Mouse (Mus musculus) lung, postnatal 0 days (tissue): ENCODE measurements around the gene Hils1. TPM values are rescaled to one million over a fixed set of nuclear protein-coding genes. Genes with fewer than 3 reads are reported as not detected.
"Not testable (repeated sequence)": the region's sequence is repeated elsewhere in the genome, so short reads cannot be mapped to it uniquely, and the experiment has no call there.

Experiments used
- ATAC-seq: fragments of 200-750 bp; cut with Nextera tagmentation; 2 replicates; pipeline ENCODE4 v1.8.0; 2017; ENCODE audit warnings: moderate library complexity
- DNase-seq: peaks from one replicate; pipeline ENCODE4 v3.0.0-alpha.2; 2016; ENCODE audit warnings: low spot score
- H3K27ac ChIP-seq: fragments of 300-500 bp; sonication (generic); 2 replicates; pipeline ENCODE4 v1.5.1; 2014; ENCODE audit warnings: antibody characterized with exemption, mild to moderate bottlenecking, low read length, mixed read lengths
- H3K27me3 ChIP-seq: fragments of 300-500 bp; sonication (generic); replicated peaks from 2 replicates; pipeline ENCODE4 v1.6.1; 2014; ENCODE audit warnings: low read length, mixed read lengths; ENCODE audit not compliant: insufficient read depth
- H3K36me3 ChIP-seq: fragments of 300-500 bp; sonication (generic); 2 replicates; pipeline ENCODE4 v1.6.1; 2014; ENCODE audit warnings: low read length, mixed read lengths; ENCODE audit not compliant: insufficient read depth
- H3K4me1 ChIP-seq: fragments of 300-500 bp; sonication (generic); 2 replicates; pipeline ENCODE4 v1.6.1; 2014; ENCODE audit warnings: antibody characterized with exemption, low read depth, low read length, mixed read lengths; ENCODE audit not compliant: insufficient read depth
- H3K4me2 ChIP-seq: fragments of 300-500 bp; sonication (generic); replicated peaks from 2 replicates; pipeline ENCODE4 v1.6.1; 2014; ENCODE audit warnings: low read depth, mild to moderate bottlenecking, low read length, moderate library complexity, mixed read lengths
- H3K4me3 ChIP-seq: fragments of 300-500 bp; sonication (generic); 2 replicates; pipeline ENCODE4 v1.5.1; 2014; ENCODE audit warnings: low read depth, low read length
- H3K9ac ChIP-seq: fragments of 300-500 bp; sonication (generic); replicated peaks from 2 replicates; pipeline ENCODE4 v1.6.1; 2014; ENCODE audit warnings: low read depth, mild to moderate bottlenecking
- H3K9me3 ChIP-seq: fragments of 300-500 bp; sonication (generic); 2 replicates; pipeline ENCODE4 v1.6.1; 2016; ENCODE audit warnings: low read length, mixed read lengths
- CTCF ChIP-seq: IDR thresholded peaks from 2 replicates; pipeline ENCODE4 v1.5.1; 2016; ENCODE audit warnings: antibody characterized with exemption, mild to moderate bottlenecking
- EP300 ChIP-seq: IDR thresholded peaks from 2 replicates; pipeline ENCODE4 v1.6.1; 2016; ENCODE audit warnings: antibody characterized with exemption, mild to moderate bottlenecking, control low read depth
- WGBS: fragments of 180-500 bp; shearing (Covaris S2); extraction: QIAGEN DNeasy Blood & Tissue Kit; methylation state at CpG from one replicate; pipeline ENCODE4 v1.1.7; 2014; 5-methylcytosine and 5-hydroxymethylcytosine counted together
- polyA plus RNA-seq: library from polyadenylated mRNA; unstranded; fragments of >200 nt; fragmentation: Nextera tagmentation; extraction: Ambion mirVana; gene quantifications from 2 replicates; pipeline ENCODE4 v1.2.1, GENCODE M21; 2015

Hils1 gene
- polyA plus RNA-seq, 1 experiment from 2014 or later: not detected

DNA sequence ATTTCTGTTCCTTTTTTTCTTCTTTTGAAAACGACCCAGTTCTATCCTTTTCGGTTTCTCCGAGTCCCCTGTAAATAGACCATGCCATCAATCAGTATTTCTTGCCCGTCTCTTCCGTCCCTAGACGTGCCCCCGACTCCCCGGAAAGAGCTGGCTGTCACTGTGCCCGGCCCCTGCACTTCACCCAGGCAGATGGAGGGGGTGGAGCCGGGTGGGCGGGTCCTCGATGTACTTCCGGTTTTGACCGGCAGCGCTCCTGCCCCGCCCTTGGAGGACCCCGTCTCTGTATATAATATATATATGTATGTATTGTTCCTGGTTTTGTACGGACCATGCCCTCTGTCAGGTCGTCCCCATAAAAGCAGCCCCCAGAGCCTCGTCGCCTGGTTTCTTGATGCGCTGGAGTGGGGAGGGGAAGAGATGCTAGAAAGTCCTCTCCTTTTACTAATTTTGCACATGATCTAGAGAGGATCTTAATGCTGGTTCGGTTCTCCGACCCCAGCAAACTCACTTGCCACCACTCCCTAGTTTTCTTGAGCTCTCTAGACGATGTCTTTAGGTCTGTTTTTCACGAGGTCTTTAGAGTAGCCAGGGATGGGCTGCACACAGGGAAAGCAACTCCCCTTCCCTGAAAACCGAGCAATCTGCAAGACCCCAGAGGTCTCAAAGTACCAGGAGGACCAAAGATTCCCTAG lies 39.3 kb downstream of the Hils1 start:
- Histone ChIP-seq H3K9me3 (no peaks in the 10 kb centered on the region), H3K9ac (no peak overlapping the region), H3K4me1 (peaks cover 8% of the 10 kb centered on the region; the same call in 1 of the 2 replicates), H3K4me3 (peak overlapping the region; percentile 39), H3K27me3 (no peaks in the 10 kb centered on the region), H3K36me3 (peaks cover 23% of the 10 kb centered on the region; the same call in 1 of the 2 replicates), H3K27ac (peak overlapping the region; percentile 49; the same call in 1 of the 2 replicates), H3K4me2 (peak overlapping the region; percentile 64)
- WGBS: 1% methylated on average over 27 of the region's 27 CpGs
- ATAC-seq: peak; percentile 72
- peak; percentile 86 for DNase-seq
- TF ChIP-seq EP300: peak; percentile 21; the same call in 1 of the 2 replicates
- TF ChIP-seq CTCF: no peak; the same call in 1 of the 2 replicates

DNA sequence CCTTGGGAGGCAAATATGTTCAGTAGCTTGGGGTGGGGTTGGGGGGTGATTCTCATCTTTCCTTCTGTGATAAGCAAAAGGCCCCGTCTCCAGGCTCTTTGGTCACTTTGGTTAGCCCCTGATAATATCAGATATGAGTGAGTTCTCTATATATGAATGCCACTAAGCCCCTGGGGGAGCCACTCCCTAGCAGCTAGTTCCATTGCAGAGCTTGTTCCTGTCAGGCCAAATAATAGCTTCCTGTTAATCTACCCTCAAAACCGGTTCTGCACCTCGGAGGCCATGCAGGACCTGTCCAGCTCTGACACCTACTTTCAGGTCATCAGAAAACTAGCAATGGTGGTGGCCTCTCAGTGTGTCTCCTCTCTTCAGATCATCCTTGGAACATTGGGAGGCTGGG lies 40.0 kb downstream of the Hils1 start:
- Histone ChIP-seq H3K4me2 (no peak overlapping the region), H3K27ac (no peak overlapping the region), H3K27me3 (no peaks in the 10 kb centered on the region), H3K36me3 (peaks cover 16% of the 10 kb centered on the region; the same call in 1 of the 2 replicates), H3K4me3 (no peak overlapping the region), H3K9me3 (no peaks in the 10 kb centered on the region), H3K4me1 (peaks cover 8% of the 10 kb centered on the region; the same call in 1 of the 2 replicates), H3K9ac (no peak overlapping the region)
- no peak for DNase-seq
- WGBS: 38% methylated on average over 3 of the region's 3 CpGs
- ATAC-seq: no peak
- no peak for TF ChIP-seq CTCF
- TF ChIP-seq EP300: no peak

DNA sequence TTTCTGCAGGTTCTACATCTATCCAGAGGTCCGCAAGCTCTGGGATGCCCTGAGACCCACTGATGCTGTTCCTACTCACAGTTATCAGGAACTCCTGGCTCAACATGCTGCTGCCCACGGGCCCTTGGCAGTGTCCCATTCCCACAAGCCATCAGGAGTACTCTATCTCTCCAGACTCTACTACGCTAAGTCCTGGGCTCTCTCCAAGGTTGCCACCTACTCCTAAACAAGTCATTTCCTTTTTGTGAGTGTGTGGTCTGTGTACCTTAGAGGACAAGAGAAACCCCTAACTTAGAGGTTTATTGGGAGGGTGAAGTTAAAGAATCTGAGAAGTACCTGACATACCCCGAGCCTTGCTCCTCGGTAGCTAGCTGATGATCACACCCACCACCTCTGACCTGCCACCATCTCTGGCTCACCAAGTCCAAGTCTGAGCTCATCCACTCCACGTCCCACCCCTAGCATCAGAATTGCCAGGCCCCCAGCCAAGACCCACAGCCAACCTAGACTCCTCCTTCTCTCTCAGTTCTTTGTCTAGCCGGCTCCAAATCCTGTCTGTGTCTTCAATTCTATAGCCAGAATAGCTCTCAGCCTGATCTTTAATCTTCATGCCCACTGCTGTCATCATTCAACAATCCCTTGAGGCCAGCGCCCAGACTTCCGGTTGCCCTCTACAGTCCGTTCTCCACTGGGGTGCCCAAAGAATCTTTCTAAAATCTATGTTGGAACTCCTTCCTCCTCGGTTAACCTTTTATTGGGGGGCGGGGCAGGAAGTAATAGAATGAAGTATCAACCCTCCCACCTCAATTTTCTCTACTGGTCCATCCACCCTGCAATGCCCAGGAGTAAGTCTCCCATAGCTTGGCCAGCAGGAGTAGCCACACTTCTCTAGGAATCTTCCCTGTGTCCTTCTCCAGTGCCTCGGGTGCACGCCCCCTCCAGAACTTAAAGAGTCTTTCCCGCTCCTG lies 41.6 kb downstream of the Hils1 start:
- peak; percentile 76 for DNase-seq
- peaks cover 8% of the 10 kb centered on the region; the same call in 1 of the 2 replicates for H3K4me1 ChIP-seq

DNA sequence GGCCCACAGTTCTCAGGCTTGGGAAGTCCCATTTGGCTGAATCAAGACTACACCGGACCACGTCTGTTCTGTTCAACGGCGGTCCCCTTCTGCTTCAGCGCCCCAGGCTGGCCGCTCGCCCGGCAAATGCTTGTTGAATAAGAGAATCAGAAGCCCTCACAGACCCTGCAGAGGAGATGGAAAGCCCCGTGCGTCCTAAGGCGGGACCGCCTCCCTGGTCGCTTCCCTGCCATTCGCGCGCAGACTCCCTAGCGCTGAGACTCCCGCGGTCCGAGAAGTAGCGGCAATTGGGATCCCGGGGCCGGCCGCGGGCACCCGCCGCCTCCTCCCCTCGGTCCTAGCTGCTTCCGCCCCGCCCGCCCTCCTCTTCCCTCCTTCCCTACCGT lies 42.2 kb downstream of the Hils1 start, which contains the start of gene Samd14:
Gene Samd14 (plus strand): TSS at position 251 of the 386 bp plus-strand sequence.
- Histone ChIP-seq H3K4me1 (peaks cover 8% of the 10 kb centered on the region; the same call in 1 of the 2 replicates), H3K4me2 (peak within 1 kb of the TSS; percentile 91), H3K9me3 (no peaks in the 10 kb centered on the region), H3K27ac (peak within 1 kb of the TSS; percentile 54; the same call in 1 of the 2 replicates), H3K4me3 (peak within 1 kb of the TSS; percentile 48), H3K9ac (peak within 1 kb of the TSS; percentile 41), H3K27me3 (no peaks in the 10 kb centered on the region), H3K36me3 (0 out of 2 replicates have a peak, but pooled peaks cover 5% of the 10 kb centered on the region)
- DNase-seq (peak; percentile 72), ATAC-seq (peak; percentile 59)
- 0% methylated on average over 22 of the region's 32 CpGs for WGBS
- TF ChIP-seq EP300 (no peak), CTCF (no peak)

More for the DNA sequence above, 41.6 kb downstream of the Hils1 start:
- 0 out of 2 replicates have a peak, but pooled peaks cover 6% of the 10 kb centered on the region for H3K36me3 ChIP-seq
- no peaks in the 10 kb centered on the region for H3K27me3 ChIP-seq
- TF ChIP-seq EP300 (no peak), CTCF (no peak)
- peak overlapping the region; percentile 29 for H3K9ac ChIP-seq
- ATAC-seq: peak; percentile 51
- peak overlapping the region; percentile 54; the same call in 1 of the 2 replicates for H3K27ac ChIP-seq
- H3K4me2 ChIP-seq: peak overlapping the region; percentile 91
- WGBS: 24% methylated on average over 15 of the region's 15 CpGs
- H3K4me3 ChIP-seq: peak overlapping the region; percentile 48
- H3K9me3 ChIP-seq: no peaks in the 10 kb centered on the region

DNA sequence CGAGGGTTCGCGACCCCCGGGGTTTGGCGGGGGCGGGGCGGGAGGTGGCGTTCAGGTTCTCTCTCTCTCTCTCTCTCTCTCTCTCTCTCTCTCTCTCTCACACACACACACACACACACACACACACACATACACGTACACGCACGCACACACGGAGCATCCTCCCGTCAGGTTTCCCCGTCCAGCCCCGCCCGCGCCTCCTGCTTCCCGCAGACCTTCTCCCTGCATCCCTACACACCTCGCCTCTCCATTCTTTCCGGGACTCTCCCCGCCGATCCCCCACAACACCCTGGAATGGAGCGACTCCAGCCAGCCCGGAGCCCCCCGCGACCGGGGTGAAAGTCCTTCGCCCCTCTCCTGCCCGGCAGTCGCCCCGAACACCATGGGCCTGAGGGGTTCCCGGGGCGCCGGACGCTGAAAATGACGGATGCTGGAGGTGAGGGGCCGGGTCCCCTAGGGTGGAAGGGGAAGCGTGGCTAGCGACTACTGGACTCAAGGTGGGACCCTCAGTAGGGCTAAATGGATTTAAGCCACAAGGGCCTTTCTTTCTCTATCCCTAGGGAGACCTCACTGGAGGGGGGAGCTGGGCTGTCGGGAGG lies 42.8 kb downstream of the Hils1 start:
- H3K27me3 ChIP-seq: no peaks in the 10 kb centered on the region

DNA sequence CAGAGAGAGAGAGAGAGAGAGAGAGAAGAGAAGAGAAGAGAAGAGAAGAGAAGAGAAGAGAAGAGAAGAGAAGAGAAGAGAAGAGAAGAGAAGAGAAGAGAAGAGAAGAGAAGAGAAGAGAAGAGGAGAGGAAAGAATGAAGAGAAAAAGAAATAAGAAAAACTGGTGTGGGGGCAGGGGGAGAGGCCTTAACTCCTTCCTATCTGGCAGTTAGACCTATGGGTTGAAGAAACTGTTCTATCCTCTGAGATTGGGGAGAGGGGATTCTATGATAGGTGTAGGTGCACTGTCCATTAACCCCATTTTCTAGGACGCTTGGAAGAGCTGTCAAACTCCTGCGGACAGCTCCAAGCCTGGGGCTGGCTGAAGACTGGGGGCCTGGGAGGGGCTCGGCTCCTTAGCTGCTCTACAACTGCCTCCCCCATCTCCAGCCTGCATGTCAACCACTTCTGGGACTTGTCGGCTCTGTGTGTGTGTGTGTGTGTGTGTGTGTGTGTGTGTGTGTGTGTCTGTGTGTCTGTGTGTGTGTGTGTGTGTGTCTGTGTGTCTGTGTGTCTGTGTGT lies 43.5 kb downstream of the Hils1 start:
- H3K9ac ChIP-seq: not testable (repeated sequence)

More for the DNA sequence above, 42.8 kb downstream of the Hils1 start:
- TF ChIP-seq EP300 (no peak), CTCF (no peak)
- Histone ChIP-seq H3K4me1 (peaks cover 8% of the 10 kb centered on the region; the same call in 1 of the 2 replicates), H3K36me3 (no peaks in the 10 kb centered on the region), H3K4me3 (peak overlapping the region; percentile 48), H3K27ac (no peak overlapping the region), H3K9ac (peak overlapping the region; percentile 41), H3K9me3 (no peaks in the 10 kb centered on the region), H3K4me2 (peak overlapping the region; percentile 91)
- ATAC-seq: no peak
- no peak for DNase-seq
- WGBS: 2% methylated on average over 30 of the region's 40 CpGs

More for the DNA sequence above, 43.5 kb downstream of the Hils1 start:
- H3K4me1 ChIP-seq, H3K27me3 ChIP-seq, H3K4me2 ChIP-seq, H3K4me3 ChIP-seq, H3K36me3 ChIP-seq, H3K9me3 ChIP-seq, ATAC-seq, H3K27ac ChIP-seq, DNase-seq: not testable (repeated sequence)
- WGBS: 13% methylated on average over 4 of the region's 4 CpGs
